Mouse (Mus musculus) intestine, embryonic 14.5 days (tissue): ENCODE data around the gene Gm49392. TPM values are rescaled to one million over a fixed set of nuclear protein-coding genes. Genes with fewer than 3 reads are reported as not detected.

ENCODE experiments used
- ATAC-seq: fragments of 200-750 bp; cut with Nextera tagmentation; replicated peaks from 2 replicates; pipeline ENCODE4 v1.8.0; 2017; ENCODE audit warnings: low read depth, moderate number of reproducible peaks, moderate TSS enrichment, moderate library complexity; ENCODE audit not compliant: low FRiP score, low TSS enrichment
- DNase-seq: peaks from one replicate; pipeline ENCODE4 v3.0.0-alpha.2; 2018; ENCODE audit warnings: low spot score
- H3K27ac ChIP-seq: fragments of 300-500 bp; sonication (generic); 2 replicates; pipeline ENCODE4 v1.5.1; 2014; ENCODE audit warnings: low read depth, mild to moderate bottlenecking, control low read depth
- H3K27me3 ChIP-seq: fragments of 300-500 bp; sonication (generic); replicated peaks from 2 replicates; pipeline ENCODE4 v1.6.1; 2014; ENCODE audit warnings: low read length, control low read depth; ENCODE audit not compliant: control insufficient read depth, insufficient read depth
- H3K36me3 ChIP-seq: fragments of 300-500 bp; sonication (generic); 2 replicates; pipeline ENCODE4 v1.6.1; 2014; ENCODE audit warnings: low read length, control low read depth; ENCODE audit not compliant: control insufficient read depth, insufficient read depth
- H3K4me1 ChIP-seq: fragments of 300-500 bp; sonication (generic); replicated peaks from 2 replicates; pipeline ENCODE4 v1.6.1; 2014; ENCODE audit warnings: low read length, control low read depth, mixed read lengths; ENCODE audit not compliant: control insufficient read depth, insufficient read depth
- H3K4me2 ChIP-seq: fragments of 300-500 bp; sonication (generic); 2 replicates; pipeline ENCODE4 v1.6.1; 2014; ENCODE audit warnings: low read length
- H3K4me3 ChIP-seq: fragments of 300-500 bp; sonication (generic); 2 replicates; pipeline ENCODE4 v1.5.1; 2014; ENCODE audit warnings: low read depth, low read length, control low read depth, mixed read lengths
- H3K9ac ChIP-seq: fragments of 300-500 bp; sonication (generic); 2 replicates; pipeline ENCODE4 v1.6.1; 2014; ENCODE audit warnings: mild to moderate bottlenecking, low read length
- H3K9me3 ChIP-seq: fragments of 300-500 bp; sonication (generic); 2 replicates; pipeline ENCODE4 v1.6.1; 2016; ENCODE audit warnings: low read length, control low read depth; ENCODE audit not compliant: control insufficient read depth
- WGBS: fragments of 180-500 bp; shearing (Covaris S2); extraction: QIAGEN DNeasy Blood & Tissue Kit; methylation state at CpG from one replicate; pipeline ENCODE4 v1.1.7; 2014; 5-methylcytosine and 5-hydroxymethylcytosine counted together
- polyA plus RNA-seq: library from polyadenylated mRNA; unstranded; fragments of >200 nt; fragmentation: Nextera tagmentation; extraction: Ambion mirVana; gene quantifications from 2 replicates; pipeline ENCODE4 v1.2.1, GENCODE M21; 2014

Gm49392 gene
- polyA plus RNA-seq, 1 experiment from 2014 or later: not detected

GRCm38 (mm10) chr13:60848241-60849120, 48.2 kb downstream of the Gm49392 start:
- H3K4me3 ChIP-seq: no peak overlapping the region
- no peaks in the 10 kb centered on the region for H3K36me3 ChIP-seq
- H3K4me2 ChIP-seq: no peak overlapping the region
- no peak overlapping the region for H3K27ac ChIP-seq
- ATAC-seq (no peak), DNase-seq (no peak)
- no peak overlapping the region for H3K9ac ChIP-seq
- WGBS: 83% methylated on average over 4 of the region's 4 CpGs
- H3K27me3 ChIP-seq: no peaks in the 10 kb centered on the region
- H3K4me1 ChIP-seq: no peaks in the 10 kb centered on the region
- H3K9me3 ChIP-seq: no peaks in the 10 kb centered on the region

- Histone ChIP-seq H3K9me3 (no peaks in the 10 kb centered on the region), H3K27me3 (no peaks in the 10 kb centered on the region), H3K36me3 (no peaks in the 10 kb centered on the region), H3K4me1 (no peaks in the 10 kb centered on the region), H3K4me2 (no peak overlapping the region), H3K4me3 (no peak overlapping the region), H3K9ac (no peak overlapping the region), H3K27ac (no peak overlapping the region)
- ATAC-seq: no peak
- 72% methylated on average over 8 of the region's 8 CpGs for WGBS
- DNase-seq: no peak
Observed at GRCm38 (mm10) chr13:60843153-60843552, 53.5 kb downstream of the Gm49392 start.

- DNase-seq: no peak
- Histone ChIP-seq H3K27me3 (no peaks in the 10 kb centered on the region), H3K4me1 (no peaks in the 10 kb centered on the region), H3K27ac (no peak overlapping the region), H3K36me3 (no peaks in the 10 kb centered on the region), H3K4me2 (no peak overlapping the region), H3K9me3 (no peaks in the 10 kb centered on the region), H3K4me3 (no peak overlapping the region), H3K9ac (no peak overlapping the region)
- WGBS: 70% methylated on average over 6 of the region's 6 CpGs
- ATAC-seq: no peak
Observed at GRCm38 (mm10) chr13:60842703-60843102, 54.0 kb downstream of the Gm49392 start.

- ATAC-seq: no peak
- H3K4me1 ChIP-seq: no peaks in the 10 kb centered on the region
- no peak overlapping the region for H3K4me3 ChIP-seq
- no peak overlapping the region for H3K4me2 ChIP-seq
- no peak overlapping the region for H3K27ac ChIP-seq
- H3K9ac ChIP-seq: no peak overlapping the region
- WGBS: 66% methylated on average over 2 of the region's 2 CpGs
- no peak for DNase-seq
- H3K9me3 ChIP-seq: no peaks in the 10 kb centered on the region
- no peaks in the 10 kb centered on the region for H3K27me3 ChIP-seq
- no peaks in the 10 kb centered on the region for H3K36me3 ChIP-seq
Observed at GRCm38 (mm10) chr13:60839353-60839902, 57.3 kb downstream of the Gm49392 start.

GRCm38 (mm10) chr13:60826052-60826451, 70.6 kb downstream of the Gm49392 start:
- no peak overlapping the region for H3K4me2 ChIP-seq
- no peaks in the 10 kb centered on the region for H3K36me3 ChIP-seq
- no peak for DNase-seq
- WGBS: 64% methylated on average over 3 of the region's 3 CpGs
- no peak for ATAC-seq
- no peak overlapping the region for H3K9ac ChIP-seq
- no peaks in the 10 kb centered on the region for H3K4me1 ChIP-seq
- no peak overlapping the region for H3K4me3 ChIP-seq
- H3K9me3 ChIP-seq: no peaks in the 10 kb centered on the region
- no peak overlapping the region for H3K27ac ChIP-seq
- no peaks in the 10 kb centered on the region for H3K27me3 ChIP-seq

- Histone ChIP-seq H3K9me3 (no peaks in the 10 kb centered on the region), H3K4me3 (no peak overlapping the region), H3K27ac (no peak overlapping the region), H3K36me3 (no peaks in the 10 kb centered on the region), H3K9ac (no peak overlapping the region), H3K27me3 (no peaks in the 10 kb centered on the region), H3K4me2 (no peak overlapping the region), H3K4me1 (no peaks in the 10 kb centered on the region)
- WGBS: 64% methylated on average over 3 of the region's 3 CpGs
- no peak for ATAC-seq
- DNase-seq: no peak
Observed at GRCm38 (mm10) chr13:60820486-60821175, 76.1 kb downstream of the Gm49392 start.

- 11% methylated on average over 7 of the region's 7 CpGs for WGBS
- no peak for ATAC-seq
- DNase-seq: peak; percentile 80
Observed at GRCm38 (mm10) chr13:60819469-60819868, 77.2 kb downstream of the Gm49392 start.

GRCm38 (mm10) chr13:60813722-60814121, 83.0 kb downstream of the Gm49392 start:
- no peaks in the 10 kb centered on the region for H3K27me3 ChIP-seq
- WGBS: 57% methylated on average over 1 of the region's 1 CpGs
- no peak overlapping the region for H3K27ac ChIP-seq
- DNase-seq (no peak), ATAC-seq (no peak)
- no peaks in the 10 kb centered on the region for H3K9me3 ChIP-seq
- no peak overlapping the region for H3K4me2 ChIP-seq
- no peak overlapping the region for H3K9ac ChIP-seq
- H3K4me3 ChIP-seq: no peak overlapping the region
- no peaks in the 10 kb centered on the region for H3K36me3 ChIP-seq
- no peaks in the 10 kb centered on the region for H3K4me1 ChIP-seq

More at GRCm38 (mm10) chr13:60819469-60819868, 77.2 kb downstream of the Gm49392 start:
- Histone ChIP-seq H3K36me3 (no peaks in the 10 kb centered on the region), H3K9ac (no peak overlapping the region), H3K4me2 (no peak overlapping the region), H3K4me1 (no peaks in the 10 kb centered on the region), H3K9me3 (no peaks in the 10 kb centered on the region), H3K4me3 (no peak overlapping the region), H3K27me3 (no peaks in the 10 kb centered on the region), H3K27ac (no peak overlapping the region)
